Mouse (Mus musculus) left cerebral cortex, postnatal 10 days (tissue): ENCODE data around the gene Lemd1. TPM values are rescaled to one million over a fixed set of nuclear protein-coding genes. Genes with fewer than 3 reads are reported as not detected.

ENCODE experiments used
- DNase-seq, 2 experiments: peaks; one replicate each; pipeline ENCODE4 v3.0.0; 2021 to 2022; ENCODE audit warnings: low spot score in 2 of 2, mixed read lengths in 1 of 2; ENCODE audit errors: extremely low spot score in 1 of 2
- intact Hi-C: fragments of 180-260 bp; cut with DNase I; formaldehyde crosslinking; loops from one replicate; pipeline ENCODE4 v1.15.1; 2025
- total RNA-seq, 2 experiments: library from RNA; stranded (reverse); gene quantifications; 2 replicates each; pipeline ENCODE4 v1.2.3; 2021

Lemd1 gene
- total RNA-seq, result 1 to 10 TPM; 4.4 to 5.2 TPM

DNA sequence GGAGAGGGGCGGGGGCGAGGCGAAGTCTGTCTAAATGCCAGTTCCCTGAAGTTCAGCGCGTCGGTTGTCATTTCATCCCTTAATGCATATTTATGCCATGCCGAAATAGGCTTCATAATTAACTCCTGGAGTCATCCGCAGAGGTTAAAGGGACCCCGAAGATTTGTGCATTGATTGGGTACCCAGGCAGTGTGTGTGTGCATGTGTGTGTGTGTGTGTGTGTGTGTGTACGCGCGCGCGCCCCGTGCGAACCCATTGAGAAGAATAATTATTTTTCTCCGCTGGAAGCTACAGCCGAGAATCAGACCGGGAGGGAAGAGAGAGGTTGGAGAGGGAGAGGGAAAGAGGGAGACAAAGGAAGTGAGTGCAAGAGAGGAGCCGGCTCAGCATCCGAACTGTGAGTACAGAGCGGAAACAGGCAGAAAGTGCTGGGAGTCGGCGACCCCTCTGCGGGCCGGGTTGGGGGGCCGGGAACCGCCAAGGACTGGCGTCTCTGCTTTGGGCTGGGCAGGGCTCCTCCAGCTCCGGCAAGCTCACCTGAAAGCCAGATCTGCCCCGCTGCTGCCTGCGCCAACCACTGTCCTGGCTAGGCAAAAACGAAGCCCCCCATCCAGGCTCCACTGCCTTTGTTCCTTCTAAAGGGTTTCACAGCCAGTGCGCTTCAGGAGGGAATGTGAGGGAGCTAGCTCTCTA lies at the start of gene Lemd1, which contains the start of gene AC124108.1:
TSS of gene Lemd1 (plus strand) at position 339 of the 693 bp plus-strand sequence.
TSS of gene AC124108.1 (plus strand) at position 365 of the 693 bp plus-strand sequence.
- no peak for DNase-seq

DNA sequence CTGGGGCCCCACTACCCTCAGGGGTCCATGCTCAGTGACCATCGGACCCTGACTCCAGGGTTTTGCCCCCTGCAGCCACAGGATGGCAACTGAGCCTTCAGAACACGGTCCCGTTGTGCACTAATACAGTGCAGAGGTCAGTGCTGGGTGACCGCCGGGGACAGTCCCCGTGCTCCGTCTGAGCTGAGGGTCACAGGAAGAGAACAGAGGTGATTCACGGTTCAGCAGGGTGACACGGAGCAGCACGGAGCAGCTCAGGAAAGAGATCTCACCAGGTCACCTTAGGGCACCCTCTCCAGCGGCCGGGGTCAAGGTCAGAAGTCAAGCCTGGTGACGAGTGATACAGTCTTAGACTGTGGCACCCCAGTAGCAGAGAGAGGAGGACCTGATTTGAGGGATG lies 49.5 kb upstream of the Lemd1 start:
- intact Hi-C loops, result no loop called here
- DNase-seq, result no peak

More for the DNA sequence above, at the start of gene Lemd1, which contains the start of gene AC124108.1:
- intact Hi-C loops, result no loop called here

DNA sequence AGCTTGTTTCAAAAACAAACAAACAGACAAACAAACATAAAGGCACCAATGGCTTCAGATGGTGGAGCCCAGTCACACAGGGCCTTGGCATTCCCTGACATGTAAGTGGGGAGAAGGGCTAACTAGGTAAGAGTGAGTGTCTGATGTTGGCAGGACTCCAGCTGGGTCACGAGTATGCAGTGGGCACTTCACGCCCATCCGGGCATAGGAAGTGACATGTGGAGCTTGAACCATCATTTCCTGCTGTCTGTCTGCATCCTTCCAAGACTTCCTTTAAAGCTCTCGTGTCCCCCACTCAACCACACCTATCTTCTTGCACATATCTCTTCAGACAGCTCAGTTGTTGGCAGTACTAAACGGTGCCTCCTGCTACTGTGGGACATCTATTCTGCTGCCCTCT lies 48.2 kb upstream of the Lemd1 start:
- intact Hi-C loops, result no loop called here
- DNase-seq, result no peak

DNA sequence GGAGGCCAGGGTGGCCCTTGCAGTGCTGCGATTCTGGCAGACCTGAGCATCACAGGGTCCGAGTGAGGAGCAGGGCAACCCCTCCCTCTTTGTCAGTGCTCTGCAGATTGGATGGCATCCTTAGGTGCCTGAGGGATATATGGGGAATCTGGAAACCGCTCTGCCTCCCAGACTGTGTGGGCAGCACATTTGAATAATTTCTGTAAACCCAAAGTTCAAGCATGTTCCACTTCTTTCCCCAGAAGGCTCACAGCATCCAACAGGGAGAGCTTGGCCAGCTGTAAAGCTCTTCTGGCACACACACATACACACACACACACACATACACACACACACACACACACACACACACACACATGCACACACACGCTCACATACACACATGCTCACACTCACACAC lies 47.5 kb upstream of the Lemd1 start:
- intact Hi-C loops, result no loop called here
- peak in 1 of 2 experiments; percentile 36 for DNase-seq

DNA sequence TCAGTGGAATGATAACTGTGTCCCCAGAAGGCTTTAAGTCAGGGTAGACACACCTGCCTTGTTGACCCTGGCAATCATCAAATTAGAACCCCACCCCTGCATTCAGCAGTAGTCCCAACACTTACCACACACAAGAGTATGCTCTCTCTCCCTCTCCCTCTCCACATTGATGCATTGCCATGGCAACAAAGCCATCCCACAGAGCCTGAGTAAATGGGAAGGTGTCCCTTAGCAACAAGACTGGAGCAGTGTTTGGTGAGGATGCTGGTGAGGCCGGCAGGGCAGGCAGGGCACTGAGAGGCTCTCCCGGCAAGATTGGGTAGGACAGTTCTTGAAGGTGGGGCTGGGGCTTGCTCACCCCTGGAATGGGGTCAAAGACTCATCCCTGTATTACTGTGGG lies 47.0 kb upstream of the Lemd1 start:
- intact Hi-C loops, result no loop called here

DNA sequence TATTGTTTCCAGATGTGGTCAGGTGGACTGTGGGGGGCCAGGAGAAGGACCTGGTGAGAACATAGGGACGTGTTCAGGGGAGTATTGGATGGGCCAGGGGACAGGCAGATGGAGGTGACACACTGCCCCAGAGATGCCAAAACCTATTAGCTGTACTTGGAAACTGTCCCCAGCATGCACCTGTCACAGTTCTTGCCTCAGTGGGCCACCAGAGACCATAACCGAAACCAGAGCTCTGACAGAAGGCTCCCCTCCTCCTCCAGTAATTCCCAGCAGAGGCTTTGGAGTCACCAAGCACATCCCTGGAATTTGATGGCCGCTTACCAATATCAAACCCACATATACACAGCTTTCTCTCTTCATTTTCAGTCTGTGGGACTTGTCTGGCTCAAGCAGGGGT lies 46.4 kb upstream of the Lemd1 start:
- DNase-seq, result no peak
- intact Hi-C loops, result no loop called here

More for the DNA sequence above, 47.0 kb upstream of the Lemd1 start:
- DNase-seq, result peak; percentile 52 to 73

DNA sequence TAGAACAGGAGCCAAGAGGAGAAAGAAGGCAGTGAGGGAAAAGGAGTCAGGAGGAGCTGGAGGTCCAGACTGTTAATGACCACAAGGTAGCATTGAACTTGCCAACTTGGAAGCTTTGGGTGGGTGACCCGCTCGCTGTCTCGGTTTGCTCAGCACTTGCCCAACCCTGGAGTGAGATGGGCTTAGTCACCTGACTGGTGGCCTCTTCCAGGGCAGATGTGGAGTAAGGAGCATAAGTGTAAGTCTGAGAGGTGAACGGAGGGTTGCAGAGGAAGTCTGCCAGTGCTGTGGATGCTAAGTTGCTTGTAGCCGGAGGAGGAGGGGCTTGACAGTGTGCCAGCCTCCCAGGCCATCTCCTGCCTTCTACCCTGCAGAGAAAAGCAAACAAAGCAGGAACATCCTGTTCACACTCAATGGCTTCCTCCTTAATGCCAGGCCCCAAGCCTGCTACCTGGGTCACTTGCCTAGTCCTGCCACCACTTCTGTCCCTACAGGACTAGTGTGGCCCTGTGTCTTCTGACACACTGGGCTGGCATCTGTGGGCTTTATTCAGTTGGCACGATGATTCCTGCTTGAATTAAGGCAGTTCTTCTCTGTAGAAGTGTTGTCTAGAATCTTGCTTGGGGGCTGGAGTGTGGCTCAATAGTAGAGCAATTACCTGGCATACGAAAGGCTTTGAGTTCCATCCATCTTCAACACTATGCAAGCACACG lies 45.1 kb upstream of the Lemd1 start:
- DNase-seq, result no peak
- intact Hi-C loops, result no loop called here

DNA sequence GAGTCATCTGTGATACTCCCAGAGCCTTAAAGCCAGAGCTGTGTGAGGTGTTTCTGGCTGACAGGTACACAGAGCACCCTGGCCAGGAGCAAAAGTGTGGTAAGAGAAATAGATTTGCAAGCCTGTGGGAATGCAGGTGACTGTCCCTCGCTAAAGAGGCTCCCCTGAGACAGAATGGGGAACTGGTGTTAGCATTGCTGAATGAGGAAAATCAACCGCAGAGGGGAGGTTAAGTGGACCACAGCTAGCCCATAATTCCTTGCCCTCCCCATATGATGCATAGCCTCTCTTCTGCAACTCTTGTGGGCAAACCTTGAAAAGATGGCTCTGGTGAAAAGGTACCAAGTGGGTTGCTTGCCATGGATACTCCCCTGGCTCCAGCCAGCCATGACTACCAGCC lies 41.8 kb upstream of the Lemd1 start:
- DNase-seq, result no peak
- intact Hi-C loops, result no loop called here

DNA sequence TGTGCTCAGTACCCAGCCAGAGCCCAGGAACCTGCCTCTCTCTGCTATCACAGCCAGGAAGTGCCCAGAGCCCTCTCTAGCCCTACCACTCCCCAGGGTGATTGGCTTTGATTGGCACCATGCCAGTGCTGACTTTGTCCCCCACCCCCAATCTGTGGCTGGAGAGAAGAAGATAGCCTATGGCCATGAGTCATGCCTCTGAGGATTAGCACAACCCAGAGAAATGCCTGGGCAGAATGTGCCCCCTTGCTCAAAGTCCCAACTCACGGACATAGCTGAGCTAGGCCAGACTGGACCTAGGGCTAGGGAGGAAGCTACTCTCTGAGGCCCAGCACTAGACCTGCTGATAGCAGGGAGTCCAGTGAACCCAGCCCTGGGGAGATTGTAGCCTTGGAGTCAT lies 41.1 kb upstream of the Lemd1 start:
- intact Hi-C loops, result loop anchor here (10.0 kb wide), 1 partner anchor 205 kb away; no protein-coding TSS in a partner anchor
- no peak for DNase-seq

DNA sequence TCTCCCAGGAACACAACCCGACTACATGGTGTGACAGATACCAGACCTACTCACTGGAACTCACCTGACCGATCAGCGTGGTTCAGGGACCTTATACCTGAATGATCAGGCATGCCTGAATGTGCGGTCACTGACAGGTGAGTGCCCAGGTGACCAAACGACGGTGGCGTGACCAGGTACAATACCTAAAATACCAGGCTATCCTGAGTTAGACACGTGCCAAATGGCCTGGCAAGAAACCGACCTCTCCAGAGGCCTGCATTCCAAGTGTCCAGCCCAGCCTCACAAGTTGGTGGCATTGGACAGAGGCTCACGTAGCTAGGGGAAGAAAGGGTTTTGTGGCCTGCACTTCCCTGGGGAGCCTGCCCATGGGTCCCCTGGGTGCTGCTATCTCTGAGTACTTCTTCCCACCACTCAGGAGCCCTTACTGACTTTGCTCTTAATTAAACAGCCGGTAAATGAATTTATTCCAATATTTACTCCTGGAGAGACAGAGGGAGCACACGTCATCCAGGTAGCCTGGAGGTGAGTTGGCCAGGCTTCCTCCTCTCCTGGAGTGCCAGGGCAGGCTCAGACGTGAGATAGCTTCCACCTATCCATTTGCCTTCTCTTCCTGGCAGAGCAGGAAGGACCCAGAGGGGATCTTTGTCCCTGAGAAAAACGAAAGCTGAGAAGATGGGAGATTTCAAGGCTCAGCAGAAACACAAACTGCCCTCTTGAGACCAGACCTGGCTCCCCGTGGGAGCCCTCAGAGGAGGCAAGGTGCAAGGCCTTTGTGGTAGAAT lies 40.2 kb upstream of the Lemd1 start:
- intact Hi-C loops, result loop anchor here (10.0 kb wide), 1 partner anchor 204 kb away; no protein-coding TSS in a partner anchor
- DNase-seq, result no peak

DNA sequence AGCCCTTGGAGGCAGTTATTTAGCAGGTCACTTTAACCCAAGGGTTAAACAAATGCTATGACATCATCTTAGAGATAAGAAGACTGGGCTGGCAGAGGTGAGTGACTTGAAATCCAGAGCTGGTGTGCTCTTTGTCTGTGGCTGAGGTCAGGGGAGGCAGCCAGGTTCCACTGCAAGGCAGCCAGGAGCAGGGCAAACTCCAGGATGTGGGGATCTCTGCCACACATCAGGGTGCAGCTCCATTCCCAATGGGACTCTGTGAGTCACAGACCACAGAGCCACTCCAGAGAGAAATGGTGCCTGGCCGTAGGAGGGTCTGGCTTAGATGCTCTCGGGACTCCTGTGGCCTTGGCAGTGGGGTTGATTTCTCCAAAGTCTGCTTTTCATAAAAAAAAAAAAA lies 39.3 kb upstream of the Lemd1 start:
- no peak for DNase-seq
- intact Hi-C loops, result loop anchor here (10.0 kb wide), 1 partner anchor 203 kb away; no protein-coding TSS in a partner anchor

DNA sequence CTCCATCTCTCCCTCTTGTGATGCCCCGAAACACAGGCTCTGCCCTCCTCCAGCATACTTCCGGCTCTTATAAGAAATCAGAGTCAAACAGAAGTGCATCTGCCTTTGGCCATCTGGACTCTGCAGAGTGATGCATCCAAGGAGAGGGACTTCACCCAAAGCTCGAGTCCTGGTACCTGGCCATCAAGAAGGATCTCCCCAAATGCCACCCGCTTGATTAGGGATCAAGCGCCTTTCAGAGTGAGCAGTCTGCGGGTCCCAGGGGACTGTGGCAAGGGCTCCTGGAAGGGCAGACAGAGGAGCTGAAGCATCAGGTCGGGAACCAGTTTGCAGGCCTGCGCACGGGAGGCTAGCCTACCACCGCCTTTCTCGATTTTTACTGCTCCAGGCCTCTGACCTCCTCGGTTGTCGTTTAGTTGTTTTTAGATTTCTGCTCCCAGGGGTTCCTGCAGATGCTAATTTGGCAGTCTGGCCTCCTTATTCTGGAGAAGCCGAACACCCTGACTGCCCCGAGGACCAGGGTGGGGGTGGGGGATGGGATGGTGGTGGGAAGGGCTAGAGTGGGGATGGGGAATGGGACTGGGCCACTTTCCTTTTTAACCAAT lies 38.0 kb upstream of the Lemd1 start:
- intact Hi-C loops, result loop anchor here (10.0 kb wide), 1 partner anchor 202 kb away; no protein-coding TSS in a partner anchor
- DNase-seq, result no peak

DNA sequence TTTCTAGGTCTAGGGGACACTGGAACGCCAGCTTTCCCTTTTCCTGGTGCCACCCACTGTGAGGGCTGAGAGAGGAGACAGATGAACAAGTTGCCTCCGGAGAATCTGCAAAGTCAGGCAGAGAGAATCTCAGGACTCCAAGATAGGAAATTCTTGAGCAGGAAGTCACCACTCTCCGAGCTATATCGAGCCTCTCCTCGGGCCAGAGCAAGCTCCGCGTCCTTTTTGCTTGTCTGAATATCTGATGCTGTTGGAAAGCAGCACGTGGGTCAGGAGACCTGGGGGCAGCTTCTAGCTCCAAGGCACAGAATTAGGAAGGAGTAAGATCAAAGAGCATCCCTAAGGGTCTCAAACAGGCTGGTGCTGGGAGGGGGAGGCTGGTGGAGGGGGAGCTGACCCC lies 37.5 kb upstream of the Lemd1 start:
- intact Hi-C loops, result loop anchor here (10.0 kb wide), 1 partner anchor 201 kb away; no protein-coding TSS in a partner anchor
- peak in 1 of 2 experiments; percentile 18 for DNase-seq

DNA sequence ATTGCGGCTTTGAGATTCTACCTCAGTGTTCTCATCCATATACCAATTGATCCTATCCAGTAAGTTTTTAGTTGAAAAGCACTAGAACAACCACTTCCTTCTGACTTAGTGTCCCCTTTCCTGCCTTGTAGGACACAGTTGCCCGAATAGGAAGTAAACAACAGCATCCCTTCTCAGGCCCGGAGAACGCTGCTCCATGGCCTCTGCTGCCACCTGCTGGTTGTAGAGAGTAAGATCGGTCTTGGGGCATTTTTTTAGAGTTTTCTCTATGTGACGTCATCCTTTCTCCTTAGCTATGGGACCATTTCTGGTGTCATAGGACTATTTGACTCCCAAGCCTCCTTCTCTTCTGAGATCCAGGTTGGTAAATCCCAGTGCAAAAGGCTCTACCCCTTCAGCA lies 35.5 kb upstream of the Lemd1 start:
- peak; percentile 67 to 81 for DNase-seq
- intact Hi-C loops, result loop anchor here (1.0 to 10.0 kb wide), 4 partner anchors 34 to 199 kb away; no protein-coding TSS in a partner anchor

DNA sequence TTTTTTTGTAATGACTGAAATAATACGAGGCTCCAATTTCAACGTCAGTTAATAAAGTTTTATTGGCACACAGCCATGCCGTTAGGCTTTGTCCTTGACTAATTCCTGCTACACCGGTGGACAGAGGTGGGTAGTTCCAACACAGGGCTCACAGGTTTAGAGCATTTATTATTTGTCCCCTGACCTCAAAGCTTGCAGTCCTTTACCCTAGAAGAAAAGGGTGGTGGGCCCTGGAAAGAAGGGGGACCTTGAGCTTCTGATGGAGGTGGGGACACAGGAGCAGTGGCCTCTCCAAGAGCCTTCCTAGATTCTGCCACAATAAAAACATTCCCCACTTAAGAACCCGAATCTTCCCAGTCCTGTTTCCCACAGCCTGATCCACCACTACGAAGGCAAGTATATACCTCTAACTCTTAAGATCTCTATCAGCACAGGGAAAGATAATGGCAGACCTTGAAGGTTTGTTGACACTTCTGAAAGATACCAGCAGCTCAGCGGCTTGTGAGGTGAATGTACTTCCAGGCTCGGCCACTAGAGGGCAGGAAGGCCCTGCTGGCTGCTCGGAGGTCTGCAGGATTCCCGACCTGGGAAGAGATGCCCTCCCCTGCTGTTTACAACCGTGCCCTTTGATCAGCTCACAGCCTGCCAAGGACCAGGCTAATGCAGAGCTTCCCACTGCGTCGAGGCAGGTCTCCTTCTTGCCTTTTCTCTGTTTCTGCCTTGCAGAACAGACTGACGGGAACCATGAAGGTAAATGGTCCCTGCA lies 34.0 kb upstream of the Lemd1 start:
- DNase-seq, result peak; percentile 85 to 89
- intact Hi-C loops, result loop anchor here (2.0 to 10.0 kb wide), 3 partner anchors 80 to 198 kb away; no protein-coding TSS in a partner anchor

DNA sequence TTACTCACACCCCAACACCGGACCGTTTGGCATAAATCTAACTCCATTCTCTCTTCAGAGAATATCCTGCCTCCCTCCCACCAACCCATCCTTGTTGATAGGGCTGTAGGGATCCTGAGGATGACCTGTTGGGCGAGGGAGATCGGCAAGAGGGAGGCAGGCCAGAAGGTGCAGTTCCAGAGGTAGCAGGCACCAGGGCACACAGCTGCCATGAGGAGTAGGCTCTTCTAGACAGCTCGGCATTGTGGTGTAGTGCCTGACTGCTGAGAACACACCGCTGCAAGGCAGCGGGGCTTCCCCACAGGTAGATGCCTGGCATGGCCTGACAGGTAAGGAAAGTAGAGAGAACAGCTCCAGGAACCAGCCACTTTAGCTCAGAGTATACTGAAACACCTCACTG lies 33.4 kb upstream of the Lemd1 start:
- DNase-seq, result no peak
- intact Hi-C loops, result loop anchor here (2.0 to 10.0 kb wide), 3 partner anchors 79 to 197 kb away; no protein-coding TSS in a partner anchor

DNA sequence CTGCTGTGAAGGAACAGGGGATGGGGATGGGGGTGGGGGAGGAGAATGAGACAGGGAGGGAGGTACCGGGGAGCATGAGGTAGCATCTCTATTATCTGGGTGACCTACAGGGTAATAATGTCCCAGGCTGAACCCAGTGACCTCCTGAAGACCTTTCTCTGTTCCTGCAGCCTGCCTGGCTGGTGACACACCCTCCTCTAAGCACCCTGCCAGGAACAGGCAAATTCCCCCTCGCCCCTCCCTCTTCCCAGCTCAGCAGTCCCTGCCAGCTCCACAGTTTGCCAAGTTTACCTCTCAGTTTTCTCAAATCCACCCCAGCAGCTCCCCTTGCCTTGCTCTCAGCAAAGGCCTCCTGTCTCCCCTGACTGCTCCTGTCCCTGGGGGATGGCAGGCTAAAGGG lies 32.5 kb upstream of the Lemd1 start:
- DNase-seq, result no peak
- intact Hi-C loops, result loop anchor here (5.0 to 10.0 kb wide), 2 partner anchors 149 to 196 kb away; no protein-coding TSS in a partner anchor

DNA sequence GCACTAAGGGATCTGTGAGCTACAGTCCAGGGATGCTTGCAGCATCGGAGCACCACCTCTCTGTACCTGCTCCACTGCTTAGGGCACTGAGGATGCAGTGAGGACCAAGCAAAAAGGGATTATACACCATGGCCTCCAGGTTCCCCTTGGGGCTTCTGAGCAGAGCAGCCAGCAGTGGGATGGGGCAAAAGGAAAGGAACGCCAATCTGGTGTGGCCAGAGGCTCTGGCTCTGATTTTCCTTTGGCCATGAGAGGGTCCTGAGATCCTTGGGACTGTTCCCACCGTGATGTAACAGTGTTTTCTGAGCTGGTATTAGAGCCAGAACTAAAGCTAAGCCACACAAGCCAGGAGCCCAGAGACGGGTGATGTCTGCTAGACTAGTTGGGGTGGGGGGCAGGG lies 31.6 kb upstream of the Lemd1 start:
- intact Hi-C loops, result loop anchor here (5.0 to 10.0 kb wide), 2 partner anchors 148 to 195 kb away; no protein-coding TSS in a partner anchor
- DNase-seq, result no peak
